Mouse (Mus musculus): ENCODE measurements around the gene Antxr2.

DNA sequence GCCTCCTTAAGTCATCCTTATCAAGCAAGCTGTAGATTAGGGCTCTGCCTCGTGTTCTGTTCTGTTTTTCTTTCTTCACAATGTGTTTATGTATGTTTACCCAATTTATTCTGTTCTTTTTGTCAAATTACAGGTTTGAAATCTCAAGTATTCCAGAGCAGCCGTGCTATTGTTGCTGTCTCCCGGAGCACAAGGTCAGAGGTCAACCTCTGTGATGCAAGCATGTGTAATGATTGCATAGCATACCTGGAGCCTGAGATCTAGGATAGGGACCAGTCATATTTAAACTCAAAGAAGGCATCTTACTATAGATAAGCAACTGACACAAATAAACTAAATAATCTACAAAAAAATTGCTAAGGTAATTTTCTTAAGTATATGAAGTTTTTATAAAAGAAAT lies 59.6 kb downstream of the Antxr2 start:
- TF ChIP-seq POLR2A (IDR thresholded peaks at IDR 0.05; ENCODE audit: insufficient read depth, low read depth, low read length) (no peak), CTCF (IDR thresholded peaks at IDR 0.05) (no peak)

Data from heart, adult 2 months (tissue).